Mouse (Mus musculus) kidney, adult 8-10 months (tissue): Measurements from ENCODE around the gene Kcnj4.

Experiments used
- DNase-seq, 2 experiments: peaks; one replicate each; pipeline ENCODE4 v3.0.0; 2022

Kcnj4 gene

GRCm38 (mm10) chr15:79455106-79455810 lies 49.8 kb downstream of the Kcnj4 start, which contains the start of gene Csnk1e:
Gene Csnk1e (minus strand): TSS chr15:79455566.
- peak; percentile 67 to 70 for DNase-seq

- no peak for DNase-seq
Observed at GRCm38 (mm10) chr15:79453831-79454230, 51.2 kb downstream of the Kcnj4 start.

GRCm38 (mm10) chr15:79448041-79448440 lies 57.0 kb downstream of the Kcnj4 start:
- DNase-seq: no peak

- DNase-seq: no peak
Observed at GRCm38 (mm10) chr15:79445786-79446654, 59.0 kb downstream of the Kcnj4 start.

DNA sequence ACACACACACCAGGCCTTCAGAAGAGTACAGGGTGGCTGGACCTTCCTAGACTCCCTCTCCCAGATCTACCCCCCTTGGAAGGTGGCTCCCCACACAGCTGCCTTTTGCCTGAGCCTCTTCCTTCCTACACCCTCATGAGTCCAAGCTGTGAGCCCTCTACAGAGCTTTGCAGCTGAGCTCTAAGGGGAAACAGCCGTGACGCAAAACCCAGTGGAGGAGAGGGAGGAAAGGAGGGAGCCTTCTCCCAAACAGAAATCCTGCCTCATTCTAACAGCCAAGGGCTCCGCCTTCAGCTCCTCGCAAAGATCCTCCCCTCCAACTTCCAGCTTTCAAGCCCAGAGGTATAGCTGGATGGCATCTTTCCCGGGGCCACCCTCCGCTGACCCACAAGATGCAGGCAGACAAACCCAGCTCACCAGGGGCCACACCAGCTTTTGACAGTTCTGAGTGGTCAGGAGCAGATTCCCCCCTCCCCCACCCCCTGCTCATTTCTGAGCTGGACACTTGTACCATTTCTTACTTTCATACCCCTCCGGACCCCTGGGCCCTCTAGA lies 61.1 kb downstream of the Kcnj4 start:
- DNase-seq: no peak

DNA sequence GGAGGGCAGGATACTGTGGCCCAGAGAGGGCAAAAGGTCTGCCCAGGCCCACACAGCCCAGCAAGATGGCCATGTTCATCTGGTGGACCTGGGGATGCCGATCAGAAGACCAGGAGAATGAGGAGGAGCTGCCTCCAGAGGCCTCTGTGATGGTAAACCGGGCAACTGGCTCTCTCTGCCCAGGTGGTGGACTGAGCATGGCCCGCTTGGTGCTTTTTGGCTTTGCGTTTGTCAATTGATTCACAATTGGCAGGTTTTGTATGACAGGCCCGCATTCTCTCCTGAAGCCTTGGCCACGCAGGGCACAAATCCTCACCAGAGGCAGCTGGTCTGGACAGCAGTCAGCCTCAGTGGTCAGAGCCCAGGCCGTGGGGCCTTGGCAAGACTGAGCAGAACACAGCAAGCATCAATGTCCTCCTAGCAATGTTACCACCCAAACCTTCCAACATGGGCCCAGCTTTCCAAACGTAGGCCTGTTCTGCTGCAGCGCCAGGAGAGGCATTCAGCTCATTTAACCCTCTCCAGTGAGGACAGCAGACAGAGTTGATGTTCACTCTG lies 62.0 kb downstream of the Kcnj4 start:
- no peak for DNase-seq

- no peak for DNase-seq
Observed at GRCm38 (mm10) chr15:79442257-79442611, 62.8 kb downstream of the Kcnj4 start.

- peak; percentile 60 to 75 for DNase-seq
Observed at GRCm38 (mm10) chr15:79441331-79442256, 63.4 kb downstream of the Kcnj4 start.

DNA sequence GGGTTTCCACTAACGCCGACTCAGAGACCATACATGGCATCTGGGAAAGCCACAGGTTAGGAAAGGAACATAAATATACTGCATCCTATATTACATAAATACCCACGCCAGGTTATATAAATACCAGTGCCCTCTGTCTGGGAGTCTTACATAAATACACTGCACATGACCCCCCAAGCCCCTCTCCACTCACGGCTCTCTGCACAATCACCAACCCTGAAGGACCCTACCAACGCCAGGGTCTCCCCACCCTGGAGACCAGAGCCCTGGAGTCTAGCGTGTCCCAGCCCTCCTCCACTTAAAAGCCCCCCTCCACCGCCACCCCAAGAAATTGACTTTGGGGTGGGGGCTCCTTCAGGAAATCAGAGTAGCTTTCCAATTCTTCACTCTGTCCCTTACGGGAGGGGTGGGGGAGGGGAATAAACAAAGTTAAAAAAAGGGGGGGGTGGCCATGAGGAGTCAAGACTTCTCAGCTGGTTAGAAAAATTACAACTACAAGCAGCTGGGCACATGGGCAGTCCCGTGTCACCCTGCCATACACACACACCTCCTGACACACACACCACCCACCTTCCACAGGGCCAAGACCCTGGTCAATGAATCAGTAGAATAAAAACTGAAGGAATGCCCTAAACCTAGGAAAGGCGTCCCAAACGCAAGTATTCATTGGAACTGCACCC lies 64.2 kb downstream of the Kcnj4 start:
- DNase-seq: no peak

DNA sequence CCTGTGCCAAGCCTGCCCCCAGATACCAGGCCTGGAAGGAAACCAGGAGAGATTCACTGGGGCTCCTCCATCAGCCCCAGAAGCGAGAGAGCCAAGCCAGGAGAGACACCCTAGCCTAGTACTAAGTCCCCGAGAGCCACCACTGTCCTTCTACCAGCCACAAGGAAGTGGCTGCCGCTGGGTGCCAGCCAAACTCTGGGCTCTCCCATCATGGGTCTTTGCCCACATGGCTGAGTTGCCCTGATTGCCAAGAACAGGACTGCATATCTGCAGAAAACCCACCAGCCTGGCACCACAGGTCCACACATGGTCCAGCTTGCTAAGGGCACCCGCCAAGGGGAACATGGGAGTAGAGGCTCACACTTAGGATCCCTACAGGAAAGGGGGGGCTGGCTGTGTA lies 64.8 kb downstream of the Kcnj4 start:
- peak in 1 of 2 experiments; percentile 47 for DNase-seq

DNA sequence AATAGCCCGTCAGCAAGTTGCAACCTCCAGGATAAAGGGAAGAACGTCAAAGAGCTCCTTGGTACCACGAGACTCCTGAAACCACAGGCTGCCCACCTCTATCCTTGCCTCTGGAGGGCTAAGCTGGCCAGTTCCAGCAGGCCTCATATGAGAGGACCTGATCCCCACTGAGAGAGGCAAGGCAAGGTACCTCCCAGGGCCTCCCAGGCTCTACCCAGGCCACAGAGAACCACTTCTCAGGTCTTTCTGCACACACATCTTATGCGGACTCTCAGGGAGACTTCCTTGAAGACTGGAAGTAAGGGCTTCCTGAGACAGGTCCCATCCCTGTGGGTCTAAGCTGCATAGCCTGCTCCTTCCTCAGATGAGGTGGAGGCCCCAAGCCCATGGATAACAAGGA lies 65.7 kb downstream of the Kcnj4 start:
- no peak for DNase-seq

DNA sequence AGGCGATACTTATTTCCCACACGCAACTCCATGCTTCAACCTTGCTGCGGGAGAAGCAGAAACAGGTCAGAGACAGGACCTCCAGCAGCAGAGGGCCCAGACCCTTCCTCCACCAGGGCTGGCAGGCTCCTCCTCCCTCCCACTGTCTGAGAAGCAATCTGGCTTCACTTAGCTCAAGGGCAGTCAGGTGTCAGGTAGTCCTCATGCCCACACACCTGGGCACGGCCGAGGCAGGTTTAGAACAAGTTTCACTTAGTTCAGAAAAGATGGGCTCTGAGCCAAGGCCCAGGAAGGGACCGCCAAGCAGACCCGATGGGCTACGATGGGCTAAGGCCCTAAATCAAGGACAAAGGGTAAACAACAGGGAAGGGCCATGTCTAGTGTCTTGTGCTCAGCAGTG lies 66.2 kb downstream of the Kcnj4 start:
- no peak for DNase-seq

GRCm38 (mm10) chr15:79438209-79438810 lies 66.7 kb downstream of the Kcnj4 start:
- no peak for DNase-seq

DNA sequence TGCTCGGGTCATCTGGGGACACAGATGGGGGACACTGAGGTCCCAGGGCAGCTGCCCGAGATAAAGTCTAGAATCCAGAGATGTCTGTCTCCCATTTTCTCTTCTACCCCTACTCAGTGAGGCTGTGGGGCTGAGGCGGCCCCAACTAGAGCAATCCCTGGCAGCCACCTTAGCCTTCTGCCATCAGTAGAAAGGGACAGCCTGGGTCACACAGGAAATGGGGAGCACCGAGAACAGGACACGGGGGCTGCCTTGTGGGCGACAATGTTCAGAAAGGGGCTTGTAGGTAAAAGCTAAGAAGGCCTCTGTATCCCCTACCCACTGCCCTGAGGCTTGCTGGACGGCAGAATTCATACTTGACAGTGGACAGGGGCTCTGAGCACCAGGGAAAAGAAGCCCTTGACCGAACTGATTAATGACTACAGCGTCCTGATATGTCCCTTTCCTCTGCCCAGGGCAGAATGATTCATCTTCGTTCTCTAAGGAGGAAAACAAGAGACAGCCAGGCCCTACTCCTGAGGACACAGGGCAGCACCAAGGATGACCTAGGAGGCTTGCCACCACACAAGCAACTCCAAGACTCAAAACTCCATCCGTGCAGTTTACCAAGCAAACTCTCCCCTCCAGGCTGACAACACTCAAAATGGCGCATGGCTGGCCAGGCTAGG lies 67.4 kb downstream of the Kcnj4 start:
- DNase-seq: no peak

DNA sequence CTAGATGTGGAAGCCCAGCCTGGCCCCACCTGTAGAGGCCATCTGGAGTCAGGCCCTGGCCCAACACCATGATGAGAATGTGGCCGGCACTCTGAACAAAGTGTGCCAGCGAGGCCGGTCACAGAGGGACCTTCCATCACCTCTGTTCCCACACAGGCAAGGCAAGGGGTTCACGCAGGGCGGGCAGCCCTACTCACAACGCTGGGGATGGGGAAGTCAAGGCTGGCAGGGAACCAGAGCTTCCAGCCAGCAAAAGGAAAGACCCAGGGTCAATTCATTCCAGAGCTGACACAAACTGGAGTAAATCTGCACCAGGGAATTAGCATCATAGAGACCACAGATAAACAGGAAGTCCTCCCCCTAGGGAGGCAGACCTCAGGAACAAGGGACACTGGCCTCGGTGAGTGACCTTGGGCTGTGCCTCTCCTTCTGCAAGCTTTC lies 68.5 kb downstream of the Kcnj4 start:
- DNase-seq: peak; percentile 33 to 51

DNA sequence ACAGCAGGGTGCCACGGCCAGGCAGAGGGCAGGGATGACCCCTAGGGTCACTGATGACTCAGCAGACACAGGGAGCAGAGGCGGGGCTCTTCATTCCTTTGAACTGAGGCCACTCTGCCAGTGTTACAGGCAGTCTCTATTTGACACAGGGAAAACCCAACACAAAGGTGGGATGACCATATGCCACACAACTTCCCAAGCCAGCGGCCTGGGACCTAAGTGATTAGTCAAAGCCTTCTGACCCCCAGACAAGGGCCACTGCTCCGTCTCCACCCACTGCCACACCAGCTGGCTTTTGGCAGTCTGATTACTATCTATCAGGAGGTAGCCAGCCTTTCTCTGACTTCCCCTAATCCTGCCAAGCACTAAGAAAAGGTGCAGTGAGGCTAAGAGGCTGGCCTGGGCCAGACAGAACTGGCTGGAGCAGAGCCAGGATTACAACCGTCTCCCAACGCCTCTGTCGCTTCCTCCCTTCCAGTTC lies 69.8 kb downstream of the Kcnj4 start:
- peak; percentile 49 to 57 for DNase-seq
